Mouse (Mus musculus): ENCODE results near the gene Ttll1. TPM values are rescaled to one million over a fixed set of nuclear protein-coding genes. Genes with fewer than 3 reads are reported as not detected.

The Ttll1 gene
- total RNA-seq, 1 experiment: 7.2 TPM

GRCm38 (mm10) chr15:83482645-83483224, 28.0 kb downstream of the Ttll1 start:
- H3K4me3 ChIP-seq (ENCODE audit: insufficient read depth in 1 of 2, low read depth in 1 of 2, low read length in 2 of 2, poor library complexity in 1 of 2, severe bottlenecking in 1 of 2): no peak overlapping the region
- TF ChIP-seq ZNF384 (IDR thresholded peaks at IDR 0.05; ENCODE audit: low read depth, low read length) (no peak), ZC3H11A (IDR thresholded peaks at IDR 0.05; ENCODE audit: borderline replicate concordance, low read depth, low read length) (no peak), MAFK (IDR thresholded peaks at IDR 0.05; ENCODE audit: insufficient read depth, low read depth, low read length) (no peak), HCFC1 (IDR thresholded peaks at IDR 0.05; ENCODE audit: borderline replicate concordance, insufficient read depth, low read length) (no peak), CHD2 (IDR thresholded peaks at IDR 0.05; ENCODE audit: low read depth, low read length) (no peak)
- in situ Hi-C loops (cut with MboI; ENCODE audit: low sequenced_read_pairs in 2 of 2, unreplicated experiment in 2 of 2): no loop called here

GRCm38 (mm10) chr15:83481236-83481780, 29.4 kb downstream of the Ttll1 start:
- Histone ChIP-seq H3K27ac (ENCODE audit: insufficient read depth, low read depth, low read length, poor library complexity, severe bottlenecking) (no peak overlapping the region; the same call in 1 of the 2 replicates), H3K4me1 (ENCODE audit: control insufficient read depth in 2 of 2, insufficient read depth in 2 of 2, low read length in 2 of 2, poor library complexity in 1 of 2) (peaks cover 1 to 32% of the 10 kb centered on the region in 2 experiments; a peak in 2 of 4 replicates), H3K9me3 (ENCODE audit: control insufficient read depth, insufficient read depth, low read depth, low read length) (no peaks in the 10 kb centered on the region), H3K36me3 (ENCODE audit: control insufficient read depth, insufficient read depth, low read length, poor library complexity, severe bottlenecking) (no peaks in the 10 kb centered on the region), H3K9ac (ENCODE audit: insufficient read depth, low read depth, low read length, poor library complexity, severe bottlenecking) (no peak overlapping the region), H3K4me3 (ENCODE audit: insufficient read depth in 1 of 2, low read depth in 1 of 2, low read length in 2 of 2, poor library complexity in 1 of 2, severe bottlenecking in 1 of 2) (no peak overlapping the region)
- DNase-seq (ENCODE audit: low read depth, low spot score): no peak
- no peak for TF ChIP-seq ZNF384 (IDR thresholded peaks at IDR 0.05; ENCODE audit: low read depth, low read length)
- no peak for TF ChIP-seq CHD2 (IDR thresholded peaks at IDR 0.05; ENCODE audit: low read depth, low read length)
- in situ Hi-C loops (cut with MboI; ENCODE audit: low sequenced_read_pairs in 2 of 2, unreplicated experiment in 2 of 2): no loop called here

More at GRCm38 (mm10) chr15:83482645-83483224, 28.0 kb downstream of the Ttll1 start:
- no peak overlapping the region for H3K27ac ChIP-seq (ENCODE audit: insufficient read depth, low read depth, low read length, poor library complexity, severe bottlenecking)
- peaks cover 1 to 32% of the 10 kb centered on the region in 2 experiments; a peak in 2 of 4 replicates for H3K4me1 ChIP-seq (ENCODE audit: control insufficient read depth in 2 of 2, insufficient read depth in 2 of 2, low read length in 2 of 2, poor library complexity in 1 of 2)
- no peak overlapping the region for H3K9ac ChIP-seq (ENCODE audit: insufficient read depth, low read depth, low read length, poor library complexity, severe bottlenecking)
- no peaks in the 10 kb centered on the region for H3K36me3 ChIP-seq (ENCODE audit: control insufficient read depth, insufficient read depth, low read length, poor library complexity, severe bottlenecking)
- H3K9me3 ChIP-seq (ENCODE audit: control insufficient read depth, insufficient read depth, low read depth, low read length): no peaks in the 10 kb centered on the region
- no peak for DNase-seq (ENCODE audit: low read depth, low spot score)

- no peak overlapping the region for H3K27ac ChIP-seq (ENCODE audit: insufficient read depth, low read depth, low read length, poor library complexity, severe bottlenecking)
- TF ChIP-seq ZNF384 (IDR thresholded peaks at IDR 0.05; ENCODE audit: low read depth, low read length) (no peak), MAFK (IDR thresholded peaks at IDR 0.05; ENCODE audit: insufficient read depth, low read depth, low read length) (no peak), CHD2 (IDR thresholded peaks at IDR 0.05; ENCODE audit: low read depth, low read length) (no peak), ZC3H11A (IDR thresholded peaks at IDR 0.05; ENCODE audit: borderline replicate concordance, low read depth, low read length) (no peak), HCFC1 (IDR thresholded peaks at IDR 0.05; ENCODE audit: borderline replicate concordance, insufficient read depth, low read length) (no peak)
- H3K9ac ChIP-seq (ENCODE audit: insufficient read depth, low read depth, low read length, poor library complexity, severe bottlenecking): no peak overlapping the region
- in situ Hi-C loops (cut with MboI; ENCODE audit: low sequenced_read_pairs in 2 of 2, unreplicated experiment in 2 of 2): no loop called here
- no peaks in the 10 kb centered on the region for H3K36me3 ChIP-seq (ENCODE audit: control insufficient read depth, insufficient read depth, low read length, poor library complexity, severe bottlenecking)
- peaks cover 1 to 33% of the 10 kb centered on the region in 2 experiments; a peak in 2 of 4 replicates for H3K4me1 ChIP-seq (ENCODE audit: control insufficient read depth in 2 of 2, insufficient read depth in 2 of 2, low read length in 2 of 2, poor library complexity in 1 of 2)
- H3K4me3 ChIP-seq (ENCODE audit: insufficient read depth in 1 of 2, low read depth in 1 of 2, low read length in 2 of 2, poor library complexity in 1 of 2, severe bottlenecking in 1 of 2): no peak overlapping the region
- DNase-seq (ENCODE audit: low read depth, low spot score): no peak
- no peaks in the 10 kb centered on the region for H3K9me3 ChIP-seq (ENCODE audit: control insufficient read depth, insufficient read depth, low read depth, low read length)
These were observed 30.9 kb downstream of the Ttll1 start for GRCm38 (mm10) chr15:83479818-83480217.

GRCm38 (mm10) chr15:83478096-83478495, 32.6 kb downstream of the Ttll1 start:
- in situ Hi-C loops (cut with MboI; ENCODE audit: low sequenced_read_pairs in 2 of 2, unreplicated experiment in 2 of 2): no loop called here
- TF ChIP-seq MAFK (IDR thresholded peaks at IDR 0.05; ENCODE audit: insufficient read depth, low read depth, low read length) (no peak), ZNF384 (IDR thresholded peaks at IDR 0.05; ENCODE audit: low read depth, low read length) (no peak), ZC3H11A (IDR thresholded peaks at IDR 0.05; ENCODE audit: borderline replicate concordance, low read depth, low read length) (no peak), HCFC1 (IDR thresholded peaks at IDR 0.05; ENCODE audit: borderline replicate concordance, insufficient read depth, low read length) (no peak), CHD2 (IDR thresholded peaks at IDR 0.05; ENCODE audit: low read depth, low read length) (no peak)
- Histone ChIP-seq H3K9ac (ENCODE audit: insufficient read depth, low read depth, low read length, poor library complexity, severe bottlenecking) (no peak overlapping the region), H3K27ac (ENCODE audit: insufficient read depth, low read depth, low read length, poor library complexity, severe bottlenecking) (no peak overlapping the region), H3K4me3 (ENCODE audit: insufficient read depth in 1 of 2, low read depth in 1 of 2, low read length in 2 of 2, poor library complexity in 1 of 2, severe bottlenecking in 1 of 2) (no peak overlapping the region), H3K36me3 (ENCODE audit: control insufficient read depth, insufficient read depth, low read length, poor library complexity, severe bottlenecking) (no peaks in the 10 kb centered on the region), H3K4me1 (ENCODE audit: control insufficient read depth in 2 of 2, insufficient read depth in 2 of 2, low read length in 2 of 2, poor library complexity in 1 of 2) (peaks cover 4 to 43% of the 10 kb centered on the region in 2 experiments), H3K9me3 (ENCODE audit: control insufficient read depth, insufficient read depth, low read depth, low read length) (no peaks in the 10 kb centered on the region)
- DNase-seq (ENCODE audit: low read depth, low spot score): no peak

Data from ES-E14 (cell line).